Mouse (Mus musculus): ENCODE results near the gene Csf3r.
"Not testable (repeated sequence)": the region's sequence is repeated elsewhere in the genome, so short reads cannot be mapped to it uniquely, and the experiment has no call there.

Csf3r gene

GRCm38 (mm10) chr4:126024303-126024900 lies at the start of gene Csf3r:
Gene Csf3r (plus strand): TSS chr4:126024550.
- DNase-seq: no peak

- peak in 1 of 2 experiments; percentile 39 for DNase-seq
Measured at GRCm38 (mm10) chr4:125977768-125978167, 46.6 kb upstream of the Csf3r start.

GRCm38 (mm10) chr4:125983279-125983678 lies 41.1 kb upstream of the Csf3r start:
- no peak for DNase-seq

- DNase-seq: not testable (repeated sequence)
Measured at GRCm38 (mm10) chr4:125985703-125986102, 38.6 kb upstream of the Csf3r start.

GRCm38 (mm10) chr4:125987071-125987470 lies 37.3 kb upstream of the Csf3r start:
- DNase-seq: peak; percentile 47 to 50

GRCm38 (mm10) chr4:125989061-125989460 lies 35.3 kb upstream of the Csf3r start:
- peak in 1 of 2 experiments; percentile 20 for DNase-seq

- DNase-seq: peak; percentile 92 to 94
Measured at GRCm38 (mm10) chr4:125990143-125990542, 34.2 kb upstream of the Csf3r start.

GRCm38 (mm10) chr4:125992206-125992605 lies 32.1 kb upstream of the Csf3r start:
- DNase-seq: no peak

- DNase-seq: no peak
Measured at GRCm38 (mm10) chr4:125992906-125993305, 31.4 kb upstream of the Csf3r start.

- DNase-seq: no peak
Measured at GRCm38 (mm10) chr4:125996576-125996975, 27.8 kb upstream of the Csf3r start.

- no peak for DNase-seq
Measured at GRCm38 (mm10) chr4:125997826-125998225, 26.5 kb upstream of the Csf3r start.

- no peak for DNase-seq
Measured at GRCm38 (mm10) chr4:126001311-126002199, 22.8 kb upstream of the Csf3r start.

- DNase-seq: no peak
Measured at GRCm38 (mm10) chr4:126017676-126018332, 6.5 kb upstream of the Csf3r start.

GRCm38 (mm10) chr4:126018966-126019538 lies 5.3 kb upstream of the Csf3r start:
- no peak for DNase-seq

GRCm38 (mm10) chr4:126025801-126026200 lies 1.5 kb downstream of the Csf3r start:
- peak; percentile 29 to 45 for DNase-seq

- no peak for DNase-seq
Measured at GRCm38 (mm10) chr4:126027980-126028379, 3.6 kb downstream of the Csf3r start.

- no peak for DNase-seq
Measured at GRCm38 (mm10) chr4:126029042-126029441, 4.7 kb downstream of the Csf3r start.

- DNase-seq: no peak
Measured at GRCm38 (mm10) chr4:126030705-126031104, 6.4 kb downstream of the Csf3r start.

GRCm38 (mm10) chr4:126035413-126035812 lies 11.1 kb downstream of the Csf3r start:
- no peak for DNase-seq

- DNase-seq: peak; percentile 89 to 91
Measured at GRCm38 (mm10) chr4:126046851-126047585, 22.7 kb downstream of the Csf3r start, which contains the start of gene Mrps15. Gene Mrps15 (plus strand): TSS chr4:126046925.

- peak; percentile 23 to 54 for DNase-seq
Measured at GRCm38 (mm10) chr4:126051617-126052016, 27.3 kb downstream of the Csf3r start.
